Mouse (Mus musculus): ENCODE data around the gene Ndufaf2. TPM values are rescaled to one million over a fixed set of nuclear protein-coding genes. Genes with fewer than 3 reads are reported as not detected.

The Ndufaf2 gene
- polyA plus RNA-seq, 1 experiment from 2014 or later, result 59.3 TPM

- WGBS, result 94% methylated on average over 10 of the region's 10 CpGs
- Histone ChIP-seq H3K9ac (no peak overlapping the region), H3K27ac (no peak overlapping the region), H3K4me2 (no peak overlapping the region), H3K36me3 (no peaks in the 10 kb centered on the region), H3K27me3 (no peaks in the 10 kb centered on the region), H3K4me3 (no peak overlapping the region), H3K4me1 (no peaks in the 10 kb centered on the region), H3K9me3 (no peaks in the 10 kb centered on the region)
- ATAC-seq (ENCODE audit: insufficient number of reproducible peaks, low FRiP score, low TSS enrichment, low read depth), result no peak
Observed at GRCm38 (mm10) chr13:108070171-108070570, 88.3 kb downstream of the Ndufaf2 start.

- H3K4me1 ChIP-seq, result no peaks in the 10 kb centered on the region
- no peak overlapping the region for H3K4me2 ChIP-seq
- H3K27me3 ChIP-seq, result no peaks in the 10 kb centered on the region
- no peaks in the 10 kb centered on the region for H3K36me3 ChIP-seq
- H3K4me3 ChIP-seq, result no peak overlapping the region
- no peak overlapping the region for H3K9ac ChIP-seq
- no peak for ATAC-seq (ENCODE audit: insufficient number of reproducible peaks, low FRiP score, low TSS enrichment, low read depth)
- H3K27ac ChIP-seq, result no peak overlapping the region
- WGBS, result 71% methylated on average over 4 of the region's 4 CpGs
- H3K9me3 ChIP-seq, result no peaks in the 10 kb centered on the region
Observed at GRCm38 (mm10) chr13:108069151-108069550, 89.3 kb downstream of the Ndufaf2 start.

GRCm38 (mm10) chr13:108066021-108066420 lies 92.4 kb downstream of the Ndufaf2 start:
- no peaks in the 10 kb centered on the region for H3K36me3 ChIP-seq
- H3K9ac ChIP-seq, result no peak overlapping the region
- no peak overlapping the region for H3K27ac ChIP-seq
- WGBS, result 77% methylated on average over 2 of the region's 2 CpGs
- ATAC-seq (ENCODE audit: insufficient number of reproducible peaks, low FRiP score, low TSS enrichment, low read depth), result no peak
- H3K4me1 ChIP-seq, result no peaks in the 10 kb centered on the region
- H3K4me3 ChIP-seq, result no peak overlapping the region
- H3K9me3 ChIP-seq, result no peaks in the 10 kb centered on the region
- H3K4me2 ChIP-seq, result no peak overlapping the region
- H3K27me3 ChIP-seq, result no peaks in the 10 kb centered on the region

- Histone ChIP-seq H3K9ac (no peak overlapping the region), H3K4me1 (no peaks in the 10 kb centered on the region), H3K27me3 (no peaks in the 10 kb centered on the region), H3K4me2 (no peak overlapping the region), H3K9me3 (no peaks in the 10 kb centered on the region), H3K4me3 (no peak overlapping the region), H3K27ac (no peak overlapping the region), H3K36me3 (no peaks in the 10 kb centered on the region)
- 87% methylated on average over 6 of the region's 6 CpGs for WGBS
- no peak for ATAC-seq (ENCODE audit: insufficient number of reproducible peaks, low FRiP score, low TSS enrichment, low read depth)
Observed at GRCm38 (mm10) chr13:108064331-108064730, 94.1 kb downstream of the Ndufaf2 start.

- Histone ChIP-seq H3K4me3 (no peak overlapping the region), H3K4me2 (no peak overlapping the region), H3K9me3 (no peaks in the 10 kb centered on the region), H3K4me1 (no peaks in the 10 kb centered on the region), H3K27ac (no peak overlapping the region), H3K9ac (no peak overlapping the region), H3K27me3 (no peaks in the 10 kb centered on the region), H3K36me3 (no peaks in the 10 kb centered on the region)
- no peak for ATAC-seq (ENCODE audit: insufficient number of reproducible peaks, low FRiP score, low TSS enrichment, low read depth)
- 85% methylated on average over 11 of the region's 11 CpGs for WGBS
Observed at GRCm38 (mm10) chr13:108063374-108064134, 94.9 kb downstream of the Ndufaf2 start.

- no peak overlapping the region for H3K27ac ChIP-seq
- no peaks in the 10 kb centered on the region for H3K4me1 ChIP-seq
- H3K9ac ChIP-seq, result no peak overlapping the region
- no peak overlapping the region for H3K4me2 ChIP-seq
- WGBS, result 83% methylated on average over 5 of the region's 5 CpGs
- H3K36me3 ChIP-seq, result no peaks in the 10 kb centered on the region
- H3K27me3 ChIP-seq, result no peaks in the 10 kb centered on the region
- H3K4me3 ChIP-seq, result no peak overlapping the region
- H3K9me3 ChIP-seq, result no peaks in the 10 kb centered on the region
- no peak for ATAC-seq (ENCODE audit: insufficient number of reproducible peaks, low FRiP score, low TSS enrichment, low read depth)
Observed at GRCm38 (mm10) chr13:108062900-108063299, 95.5 kb downstream of the Ndufaf2 start.

- no peak overlapping the region for H3K4me2 ChIP-seq
- H3K27ac ChIP-seq, result no peak overlapping the region
- ATAC-seq (ENCODE audit: insufficient number of reproducible peaks, low FRiP score, low TSS enrichment, low read depth), result no peak
- H3K36me3 ChIP-seq, result no peaks in the 10 kb centered on the region
- H3K27me3 ChIP-seq, result no peaks in the 10 kb centered on the region
- H3K4me3 ChIP-seq, result no peak overlapping the region
- H3K9ac ChIP-seq, result no peak overlapping the region
- WGBS, result 72% methylated on average over 8 of the region's 8 CpGs
- no peaks in the 10 kb centered on the region for H3K4me1 ChIP-seq
- no peaks in the 10 kb centered on the region for H3K9me3 ChIP-seq
Observed at GRCm38 (mm10) chr13:108060936-108061578, 97.4 kb downstream of the Ndufaf2 start.

- 54% methylated on average over 7 of the region's 7 CpGs for WGBS
- H3K9ac ChIP-seq, result no peak overlapping the region
- H3K4me1 ChIP-seq, result no peaks in the 10 kb centered on the region
- no peaks in the 10 kb centered on the region for H3K9me3 ChIP-seq
- no peaks in the 10 kb centered on the region for H3K27me3 ChIP-seq
- H3K4me2 ChIP-seq, result no peak overlapping the region
- no peak overlapping the region for H3K4me3 ChIP-seq
- no peak for ATAC-seq (ENCODE audit: insufficient number of reproducible peaks, low FRiP score, low TSS enrichment, low read depth)
- no peaks in the 10 kb centered on the region for H3K36me3 ChIP-seq
- no peak overlapping the region for H3K27ac ChIP-seq
Observed at GRCm38 (mm10) chr13:108060286-108060885, 98.0 kb downstream of the Ndufaf2 start.

GRCm38 (mm10) chr13:108056896-108057295 lies 101.5 kb downstream of the Ndufaf2 start:
- no peak for ATAC-seq (ENCODE audit: insufficient number of reproducible peaks, low FRiP score, low TSS enrichment, low read depth)
- Histone ChIP-seq H3K27ac (no peak overlapping the region), H3K36me3 (no peaks in the 10 kb centered on the region), H3K4me3 (no peak overlapping the region), H3K27me3 (no peaks in the 10 kb centered on the region), H3K9me3 (no peaks in the 10 kb centered on the region), H3K4me2 (no peak overlapping the region), H3K4me1 (no peaks in the 10 kb centered on the region), H3K9ac (no peak overlapping the region)
- 49% methylated on average over 3 of the region's 3 CpGs for WGBS

- ATAC-seq (ENCODE audit: insufficient number of reproducible peaks, low FRiP score, low TSS enrichment, low read depth), result no peak
- Histone ChIP-seq H3K27ac (no peak overlapping the region), H3K36me3 (peaks cover 10% of the 10 kb centered on the region), H3K27me3 (no peaks in the 10 kb centered on the region), H3K9ac (no peak overlapping the region), H3K9me3 (no peaks in the 10 kb centered on the region), H3K4me1 (peaks cover 19% of the 10 kb centered on the region), H3K4me2 (no peak overlapping the region), H3K4me3 (no peak overlapping the region)
- 75% methylated on average over 6 of the region's 6 CpGs for WGBS
Observed at GRCm38 (mm10) chr13:108047364-108047763, 111.1 kb downstream of the Ndufaf2 start.

- H3K27ac ChIP-seq, result no peak overlapping the region
- H3K9ac ChIP-seq, result no peak overlapping the region
- H3K9me3 ChIP-seq, result no peaks in the 10 kb centered on the region
- peaks cover 22% of the 10 kb centered on the region for H3K4me1 ChIP-seq
- H3K4me2 ChIP-seq, result no peak overlapping the region
- no peak for ATAC-seq (ENCODE audit: insufficient number of reproducible peaks, low FRiP score, low TSS enrichment, low read depth)
- no peak overlapping the region for H3K4me3 ChIP-seq
- peaks cover 10% of the 10 kb centered on the region for H3K36me3 ChIP-seq
- 72% methylated on average over 6 of the region's 6 CpGs for WGBS
- H3K27me3 ChIP-seq, result no peaks in the 10 kb centered on the region
Observed at GRCm38 (mm10) chr13:108046891-108047290, 111.5 kb downstream of the Ndufaf2 start.

GRCm38 (mm10) chr13:108046071-108046470 lies 112.4 kb downstream of the Ndufaf2 start:
- Histone ChIP-seq H3K4me1 (peaks cover 26% of the 10 kb centered on the region), H3K36me3 (peaks cover 10% of the 10 kb centered on the region), H3K9me3 (no peaks in the 10 kb centered on the region), H3K4me3 (no peak overlapping the region), H3K9ac (no peak overlapping the region), H3K27me3 (no peaks in the 10 kb centered on the region), H3K27ac (no peak overlapping the region), H3K4me2 (no peak overlapping the region)
- ATAC-seq (ENCODE audit: insufficient number of reproducible peaks, low FRiP score, low TSS enrichment, low read depth), result no peak
- WGBS, result 88% methylated on average over 3 of the region's 3 CpGs

Data from limb, embryonic 15.5 days (tissue).